Mouse (Mus musculus): ENCODE data around the gene Gli1. TPM values are rescaled to one million over a fixed set of nuclear protein-coding genes. Genes with fewer than 3 reads are reported as not detected.

Gene Gli1
- polyA plus RNA-seq, 1 experiment from 2014 or later: 1.2 TPM

DNA sequence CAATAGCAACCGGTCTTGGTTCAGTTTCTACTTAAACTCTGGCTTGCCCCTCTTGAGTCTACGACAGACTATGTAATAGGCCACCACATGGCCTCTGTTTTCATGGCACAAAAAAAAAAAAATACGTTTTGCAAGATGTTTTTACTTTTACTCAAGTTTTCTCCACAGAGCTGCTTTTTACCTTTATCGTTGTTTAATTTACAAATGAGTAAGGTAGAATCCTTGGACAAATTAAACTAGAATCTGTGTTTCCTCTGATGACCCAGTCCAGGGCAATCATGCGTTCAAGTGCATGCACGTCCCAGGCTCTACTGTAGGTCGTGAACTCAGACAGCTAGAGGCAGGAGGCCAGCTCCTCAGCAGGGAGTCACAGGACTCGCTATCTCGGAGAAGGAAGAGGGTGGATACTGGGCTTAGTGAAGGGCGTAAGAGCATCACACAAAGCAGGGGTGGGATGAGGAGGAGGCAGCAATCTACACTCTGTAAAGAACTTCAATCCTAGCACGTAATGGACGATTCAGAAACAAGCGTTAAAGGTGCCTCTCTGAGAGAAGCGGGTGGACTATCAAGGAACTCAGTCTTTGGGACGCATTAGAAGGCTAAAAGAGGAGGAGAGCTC is 52.1 kb downstream of the Gli1 start:
- Histone ChIP-seq H3K4me1 (ENCODE audit: control insufficient read depth, insufficient read depth, low read length) (peaks cover 49% of the 10 kb centered on the region), H3K36me3 (ENCODE audit: control insufficient read depth, insufficient read depth, low read length) (peaks cover 28% of the 10 kb centered on the region), H3K27me3 (ENCODE audit: control insufficient read depth, insufficient read depth, low read length) (no peaks in the 10 kb centered on the region), H3K4me2 (peak overlapping the region; percentile 93), H3K9me3 (replicated peaks; ENCODE audit: control insufficient read depth, low read length) (no peaks in the 10 kb centered on the region), H3K27ac (ENCODE audit: low read depth, low read length) (peak overlapping the region; percentile 98), H3K4me3 (ENCODE audit: low read depth, low read length) (peak overlapping the region; percentile 84), H3K9ac (ENCODE audit: low read depth, low read length) (peak overlapping the region; percentile 87)
- WGBS (ENCODE audit: insufficient replicate concordance): 1% methylated on average over 15 of the region's 15 CpGs
- ATAC-seq (replicated peaks; ENCODE audit: insufficient number of reproducible peaks, low FRiP score, low TSS enrichment): 0 out of 2 replicates have a peak, but pooled peaks have one; percentile 8

DNA sequence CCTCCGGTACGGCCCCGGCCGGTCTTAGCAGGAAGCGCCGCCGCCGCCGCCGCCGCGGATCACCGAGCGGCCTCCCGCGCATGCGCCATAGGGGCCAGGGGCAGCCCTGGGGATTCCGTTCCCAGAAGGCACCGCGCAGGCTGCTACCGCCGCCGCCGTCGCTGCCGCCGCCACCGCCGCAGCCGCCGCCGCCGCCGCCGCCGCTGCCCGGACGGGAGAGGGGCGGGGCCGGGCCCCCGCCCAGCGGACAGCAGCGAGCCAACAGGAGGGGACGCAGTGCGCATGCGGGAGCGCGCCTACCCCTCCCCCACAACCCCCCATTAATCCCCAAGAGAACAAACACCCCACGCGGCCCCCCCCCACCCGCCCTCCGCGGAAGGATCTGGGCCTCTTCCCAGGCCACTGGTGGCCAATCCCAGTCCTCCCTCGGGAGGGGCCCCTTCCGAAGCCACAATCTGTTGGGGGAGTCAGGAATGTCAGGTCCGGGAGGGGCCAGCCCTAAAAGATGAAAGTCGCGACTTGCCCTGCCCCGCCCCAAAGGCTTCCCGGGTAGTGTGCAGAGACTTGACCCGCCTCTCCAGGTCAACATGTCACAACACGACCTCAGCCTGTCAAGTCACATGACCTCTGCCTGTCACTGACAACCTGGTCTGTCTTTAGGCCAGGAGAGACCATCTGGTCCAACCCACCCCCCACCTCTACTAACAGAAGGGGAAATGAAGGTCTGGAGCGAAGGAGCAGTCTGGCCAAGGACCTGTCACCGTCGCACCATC is 52.8 kb downstream of the Gli1 start, which contains the start of gene Mbd6:
Gene Mbd6 (minus strand): TSS at position 219 of the 773 bp plus-strand sequence.
- peak within 1 kb of the TSS; percentile 84 for H3K4me3 ChIP-seq (ENCODE audit: low read depth, low read length)
- H3K4me2 ChIP-seq: peak within 1 kb of the TSS; percentile 93
- no peaks in the 10 kb centered on the region for H3K27me3 ChIP-seq (ENCODE audit: control insufficient read depth, insufficient read depth, low read length)
- H3K36me3 ChIP-seq (ENCODE audit: control insufficient read depth, insufficient read depth, low read length): peaks cover 29% of the 10 kb centered on the region
- H3K4me1 ChIP-seq (ENCODE audit: control insufficient read depth, insufficient read depth, low read length): peaks cover 49% of the 10 kb centered on the region
- no peaks in the 10 kb centered on the region for H3K9me3 ChIP-seq (replicated peaks; ENCODE audit: control insufficient read depth, low read length)
- H3K9ac ChIP-seq (ENCODE audit: low read depth, low read length): peak within 1 kb of the TSS; percentile 87
- peak within 1 kb of the TSS; percentile 98 for H3K27ac ChIP-seq (ENCODE audit: low read depth, low read length)
- 3% methylated on average over 32 of the region's 65 CpGs for WGBS (ENCODE audit: insufficient replicate concordance)
- ATAC-seq (replicated peaks; ENCODE audit: insufficient number of reproducible peaks, low FRiP score, low TSS enrichment): peak; percentile 53

- Histone ChIP-seq H3K36me3 (ENCODE audit: control insufficient read depth, insufficient read depth, low read length) (peaks cover 31% of the 10 kb centered on the region), H3K9ac (ENCODE audit: low read depth, low read length) (peak overlapping the region; percentile 87), H3K4me3 (ENCODE audit: low read depth, low read length) (peak overlapping the region; percentile 84), H3K27ac (ENCODE audit: low read depth, low read length) (peak overlapping the region; percentile 98), H3K4me1 (ENCODE audit: control insufficient read depth, insufficient read depth, low read length) (peaks cover 45% of the 10 kb centered on the region), H3K27me3 (ENCODE audit: control insufficient read depth, insufficient read depth, low read length) (no peaks in the 10 kb centered on the region), H3K9me3 (replicated peaks; ENCODE audit: control insufficient read depth, low read length) (no peaks in the 10 kb centered on the region), H3K4me2 (peak overlapping the region; percentile 93)
- WGBS (ENCODE audit: insufficient replicate concordance): under 1% methylated on average over 16 of the region's 28 CpGs
- peak; percentile 24 for ATAC-seq (replicated peaks; ENCODE audit: insufficient number of reproducible peaks, low FRiP score, low TSS enrichment)
These were observed 53.4 kb downstream of the Gli1 start for GRCm38 (mm10) chr10:127288328-127288799.

DNA sequence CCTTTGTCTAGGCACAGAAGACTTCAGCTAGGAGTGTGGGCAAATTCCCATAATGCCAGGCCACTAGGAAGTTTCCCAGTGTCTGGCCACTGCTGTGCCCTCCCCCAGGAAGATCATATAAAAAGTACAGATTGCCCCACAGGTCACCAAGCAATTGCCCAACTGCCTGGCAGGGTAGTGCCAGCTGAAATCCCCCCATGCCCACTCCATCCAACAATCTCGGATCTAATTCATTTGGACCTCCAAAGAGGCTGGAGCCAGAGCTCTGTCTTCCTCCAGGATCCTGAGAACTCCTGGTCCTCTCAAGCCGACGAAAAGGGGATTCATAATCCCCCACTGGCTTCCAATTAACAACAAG is 53.9 kb downstream of the Gli1 start:
- WGBS (ENCODE audit: insufficient replicate concordance): 0% methylated on average over 3 of the region's 3 CpGs
- Histone ChIP-seq H3K4me3 (ENCODE audit: low read depth, low read length) (peak overlapping the region; percentile 84), H3K36me3 (ENCODE audit: control insufficient read depth, insufficient read depth, low read length) (peaks cover 35% of the 10 kb centered on the region), H3K9me3 (replicated peaks; ENCODE audit: control insufficient read depth, low read length) (no peaks in the 10 kb centered on the region), H3K9ac (ENCODE audit: low read depth, low read length) (peak overlapping the region; percentile 87), H3K4me1 (ENCODE audit: control insufficient read depth, insufficient read depth, low read length) (peaks cover 41% of the 10 kb centered on the region), H3K27me3 (ENCODE audit: control insufficient read depth, insufficient read depth, low read length) (no peaks in the 10 kb centered on the region), H3K4me2 (peak overlapping the region; percentile 93), H3K27ac (ENCODE audit: low read depth, low read length) (peak overlapping the region; percentile 98)
- no peak for ATAC-seq (replicated peaks; ENCODE audit: insufficient number of reproducible peaks, low FRiP score, low TSS enrichment)

DNA sequence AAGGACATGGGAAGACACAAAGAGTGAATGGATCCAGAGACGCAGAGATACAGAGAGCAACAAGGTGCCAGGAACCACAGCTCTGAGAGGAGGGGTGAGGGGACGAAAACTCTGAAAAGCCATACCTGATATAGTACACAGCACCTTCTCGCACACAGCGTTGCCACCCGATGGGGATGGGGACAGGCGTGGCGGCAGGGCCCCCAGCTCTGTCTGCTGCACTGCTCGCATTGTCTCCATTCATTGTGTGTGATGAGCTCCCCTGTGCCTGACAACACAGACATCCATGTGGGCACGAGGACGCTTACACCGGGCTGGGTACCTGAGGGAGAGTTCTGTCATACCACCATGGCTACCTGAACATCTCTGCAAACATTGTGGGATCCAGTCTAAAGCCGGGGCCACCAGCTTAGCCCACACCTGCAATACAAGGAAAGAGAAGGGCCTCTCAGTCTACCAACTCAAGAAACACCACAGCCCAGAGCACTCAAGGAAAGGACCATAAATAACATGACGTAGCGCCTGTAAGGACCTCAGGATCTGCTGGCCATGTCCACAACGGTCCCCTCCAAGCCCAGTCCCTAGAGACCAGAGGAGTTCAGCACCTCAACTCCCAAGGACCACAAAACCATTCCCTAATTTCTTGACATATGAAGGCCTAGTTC is 54.4 kb downstream of the Gli1 start:
- WGBS (ENCODE audit: insufficient replicate concordance): 75% methylated on average over 15 of the region's 15 CpGs
- Histone ChIP-seq H3K4me3 (ENCODE audit: low read depth, low read length) (peak overlapping the region; percentile 84), H3K36me3 (ENCODE audit: control insufficient read depth, insufficient read depth, low read length) (peaks cover 38% of the 10 kb centered on the region), H3K27me3 (ENCODE audit: control insufficient read depth, insufficient read depth, low read length) (no peaks in the 10 kb centered on the region), H3K9me3 (replicated peaks; ENCODE audit: control insufficient read depth, low read length) (no peaks in the 10 kb centered on the region), H3K9ac (ENCODE audit: low read depth, low read length) (peak overlapping the region; percentile 87), H3K4me1 (ENCODE audit: control insufficient read depth, insufficient read depth, low read length) (peaks cover 36% of the 10 kb centered on the region), H3K27ac (ENCODE audit: low read depth, low read length) (peak overlapping the region; percentile 98), H3K4me2 (peak overlapping the region; percentile 93)
- ATAC-seq (replicated peaks; ENCODE audit: insufficient number of reproducible peaks, low FRiP score, low TSS enrichment): no peak

DNA sequence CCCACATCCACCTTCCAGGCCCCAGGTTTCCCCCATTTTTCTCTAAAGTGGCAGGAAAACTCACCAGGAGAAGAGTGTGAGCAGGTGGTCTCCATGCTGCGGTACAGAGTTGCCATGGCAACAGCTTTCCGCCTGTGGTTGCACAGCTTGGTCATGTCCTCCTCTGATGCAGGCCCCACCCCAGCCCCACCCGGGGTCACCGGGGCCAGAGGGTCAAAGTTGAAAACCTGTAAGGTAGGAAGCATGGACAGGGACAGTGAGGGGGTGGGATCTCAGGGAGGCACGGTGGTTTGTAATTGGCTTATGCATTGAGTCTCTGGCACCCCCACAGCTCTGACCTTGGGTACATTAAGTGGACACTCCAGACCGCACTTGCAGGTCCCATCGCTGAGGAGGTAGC is 55.0 kb downstream of the Gli1 start:
- Histone ChIP-seq H3K4me1 (ENCODE audit: control insufficient read depth, insufficient read depth, low read length) (peaks cover 30% of the 10 kb centered on the region), H3K9me3 (replicated peaks; ENCODE audit: control insufficient read depth, low read length) (no peaks in the 10 kb centered on the region), H3K36me3 (ENCODE audit: control insufficient read depth, insufficient read depth, low read length) (peaks cover 43% of the 10 kb centered on the region), H3K4me2 (peak overlapping the region; percentile 93), H3K27ac (ENCODE audit: low read depth, low read length) (no peak overlapping the region), H3K9ac (ENCODE audit: low read depth, low read length) (no peak overlapping the region), H3K4me3 (ENCODE audit: low read depth, low read length) (peak overlapping the region; percentile 84), H3K27me3 (ENCODE audit: control insufficient read depth, insufficient read depth, low read length) (no peaks in the 10 kb centered on the region)
- ATAC-seq (replicated peaks; ENCODE audit: insufficient number of reproducible peaks, low FRiP score, low TSS enrichment): no peak
- WGBS (ENCODE audit: insufficient replicate concordance): 77% methylated on average over 7 of the region's 7 CpGs

DNA sequence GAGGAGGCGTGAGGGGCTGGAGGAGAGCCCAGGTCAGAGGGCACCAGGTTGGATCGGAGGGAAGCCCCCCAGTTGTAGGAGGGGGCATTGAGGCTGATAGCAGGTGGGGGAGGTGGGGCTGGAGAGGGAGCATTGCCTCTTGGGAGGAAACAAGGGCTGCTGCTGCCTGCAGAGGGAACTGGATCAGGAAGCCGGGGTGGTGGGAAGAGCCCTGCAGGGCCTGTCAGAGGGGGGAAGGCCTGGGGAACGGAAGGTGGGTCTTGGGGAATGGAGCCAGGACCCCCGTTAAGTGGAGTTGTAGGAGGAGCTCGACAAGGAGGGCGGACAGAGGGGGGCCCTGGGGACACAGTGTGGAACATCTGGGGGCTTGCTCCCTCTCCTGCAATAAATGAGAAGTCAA is 55.6 kb downstream of the Gli1 start:
- ATAC-seq (replicated peaks; ENCODE audit: insufficient number of reproducible peaks, low FRiP score, low TSS enrichment): no peak
- no peaks in the 10 kb centered on the region for H3K9me3 ChIP-seq (replicated peaks; ENCODE audit: control insufficient read depth, low read length)
- H3K36me3 ChIP-seq (ENCODE audit: control insufficient read depth, insufficient read depth, low read length): peaks cover 48% of the 10 kb centered on the region
- H3K4me3 ChIP-seq (ENCODE audit: low read depth, low read length): peak overlapping the region; percentile 3; the same call in 1 of the 2 replicates
- no peaks in the 10 kb centered on the region for H3K27me3 ChIP-seq (ENCODE audit: control insufficient read depth, insufficient read depth, low read length)
- 77% methylated on average over 7 of the region's 7 CpGs for WGBS (ENCODE audit: insufficient replicate concordance)
- H3K9ac ChIP-seq (ENCODE audit: low read depth, low read length): no peak overlapping the region
- H3K4me1 ChIP-seq (ENCODE audit: control insufficient read depth, insufficient read depth, low read length): peaks cover 27% of the 10 kb centered on the region
- H3K27ac ChIP-seq (ENCODE audit: low read depth, low read length): no peak overlapping the region
- H3K4me2 ChIP-seq: no peak overlapping the region; the same call in 1 of the 2 replicates

DNA sequence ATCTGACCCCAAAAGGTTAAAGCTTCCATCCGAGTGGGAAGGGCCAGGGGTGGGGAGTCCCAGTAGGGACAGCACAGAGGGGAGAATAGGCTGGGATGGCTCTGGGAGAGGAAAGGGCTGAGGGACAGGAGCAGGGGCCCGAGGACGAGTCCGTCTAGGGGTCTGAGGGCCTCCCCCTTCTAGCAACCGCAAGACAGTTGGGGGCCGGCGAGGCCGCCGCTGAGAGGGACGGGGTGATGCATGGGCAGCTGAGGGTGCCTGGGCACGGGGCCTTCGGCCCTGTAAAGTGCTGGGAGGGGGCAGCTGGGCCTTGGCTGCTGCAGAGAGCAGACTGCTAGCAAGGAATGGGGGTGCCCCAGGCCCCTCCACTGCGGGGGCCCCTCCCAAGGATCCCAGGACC is 56.1 kb downstream of the Gli1 start:
- no peak for ATAC-seq (replicated peaks; ENCODE audit: insufficient number of reproducible peaks, low FRiP score, low TSS enrichment)
- Histone ChIP-seq H3K36me3 (ENCODE audit: control insufficient read depth, insufficient read depth, low read length) (peaks cover 53% of the 10 kb centered on the region), H3K4me3 (ENCODE audit: low read depth, low read length) (peak overlapping the region; percentile 3; the same call in 1 of the 2 replicates), H3K9ac (ENCODE audit: low read depth, low read length) (no peak overlapping the region), H3K4me1 (ENCODE audit: control insufficient read depth, insufficient read depth, low read length) (peaks cover 27% of the 10 kb centered on the region), H3K9me3 (replicated peaks; ENCODE audit: control insufficient read depth, low read length) (no peaks in the 10 kb centered on the region), H3K4me2 (no peak overlapping the region), H3K27me3 (ENCODE audit: control insufficient read depth, insufficient read depth, low read length) (no peaks in the 10 kb centered on the region), H3K27ac (ENCODE audit: low read depth, low read length) (no peak overlapping the region)
- 80% methylated on average over 13 of the region's 13 CpGs for WGBS (ENCODE audit: insufficient replicate concordance)
